Mouse (Mus musculus): ENCODE data around the gene Myb. TPM values are rescaled to one million over a fixed set of nuclear protein-coding genes. Genes with fewer than 3 reads are reported as not detected.

The Myb gene
- polyA plus RNA-seq, 1 experiment from 2014 or later = 8.9 TPM

DNA sequence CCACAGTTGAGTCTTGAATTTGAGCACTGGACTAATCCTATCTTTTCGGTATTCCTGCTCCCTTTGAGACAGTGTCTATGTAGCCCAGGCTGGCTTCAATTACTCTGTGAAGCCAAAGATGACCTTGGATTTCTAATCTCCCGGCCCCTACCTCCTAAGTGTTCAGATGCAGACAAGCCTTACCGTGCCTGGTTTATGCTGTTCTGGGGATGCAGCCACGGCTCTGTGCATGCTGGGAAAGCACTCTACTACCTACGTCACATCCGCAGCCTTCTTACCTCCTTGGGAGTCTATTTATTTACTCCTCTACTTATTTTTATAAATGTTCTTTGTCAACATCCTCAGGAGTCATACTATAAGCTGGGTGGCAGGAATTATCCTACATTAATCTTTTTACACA is 7.1 kb upstream of the Myb start:
- peaks cover 7% of the 10 kb centered on the region; the same call in 1 of the 2 replicates for H3K27me3 ChIP-seq
- no peaks in the 10 kb centered on the region for H3K36me3 ChIP-seq
- H3K9ac ChIP-seq = no peak overlapping the region
- no peak for ATAC-seq (ENCODE audit: borderline replicate concordance, extremely low read depth, low FRiP score, low TSS enrichment)
- H3K9me3 ChIP-seq = no peaks in the 10 kb centered on the region
- H3K4me3 ChIP-seq = no peak overlapping the region
- no peak overlapping the region for H3K4me2 ChIP-seq
- H3K27ac ChIP-seq = no peak overlapping the region
- 91% methylated on average over 6 of the region's 6 CpGs for WGBS
- no peaks in the 10 kb centered on the region for H3K4me1 ChIP-seq

- no peaks in the 10 kb centered on the region for H3K9me3 ChIP-seq
- H3K4me2 ChIP-seq = no peak overlapping the region
- H3K9ac ChIP-seq = no peak overlapping the region
- H3K36me3 ChIP-seq = no peaks in the 10 kb centered on the region
- no peaks in the 10 kb centered on the region for H3K4me1 ChIP-seq
- no peak overlapping the region for H3K4me3 ChIP-seq
- no peak for ATAC-seq (ENCODE audit: borderline replicate concordance, extremely low read depth, low FRiP score, low TSS enrichment)
- H3K27ac ChIP-seq = no peak overlapping the region
- peaks cover 8% of the 10 kb centered on the region for H3K27me3 ChIP-seq
- 81% methylated on average over 5 of the region's 5 CpGs for WGBS
Measured at GRCm38 (mm10) chr10:21167165-21167564, 6.4 kb upstream of the Myb start.

- peaks cover 2% of the 10 kb centered on the region; the same call in 1 of the 2 replicates for H3K4me1 ChIP-seq
- no peak for ATAC-seq (ENCODE audit: borderline replicate concordance, extremely low read depth, low FRiP score, low TSS enrichment)
- H3K27me3 ChIP-seq = peaks cover 21% of the 10 kb centered on the region
- H3K36me3 ChIP-seq = no peaks in the 10 kb centered on the region
- no peak overlapping the region for H3K4me3 ChIP-seq
- 87% methylated on average over 4 of the region's 4 CpGs for WGBS
- H3K9me3 ChIP-seq = no peaks in the 10 kb centered on the region
- no peak overlapping the region for H3K9ac ChIP-seq
- no peak overlapping the region for H3K4me2 ChIP-seq
- no peak overlapping the region for H3K27ac ChIP-seq
Measured at GRCm38 (mm10) chr10:21165411-21165810, 4.6 kb upstream of the Myb start.

DNA sequence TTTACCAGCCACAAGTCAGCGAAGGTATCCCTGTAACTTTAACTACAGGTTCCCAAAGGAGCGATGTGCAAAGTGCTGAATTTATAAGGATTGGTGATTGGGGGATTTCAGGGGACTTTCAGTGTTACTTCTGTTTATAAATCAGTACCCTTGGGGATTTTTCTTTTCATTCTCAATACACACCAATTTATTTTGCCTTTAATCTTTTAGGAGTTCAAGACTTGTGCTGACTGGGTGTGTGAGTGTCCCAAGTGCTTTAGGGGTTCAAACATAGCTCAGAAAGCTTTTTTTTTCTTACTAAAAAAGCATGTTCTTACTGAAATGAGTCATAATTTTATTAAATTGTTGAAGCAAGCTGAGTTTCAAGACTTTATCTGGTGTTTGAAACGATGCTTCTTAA is 1.3 kb upstream of the Myb start:
- H3K36me3 ChIP-seq = no peaks in the 10 kb centered on the region
- WGBS = 39% methylated on average over 3 of the region's 3 CpGs
- no peak for ATAC-seq (ENCODE audit: borderline replicate concordance, extremely low read depth, low FRiP score, low TSS enrichment)
- H3K4me1 ChIP-seq = peaks cover 18% of the 10 kb centered on the region
- no peak overlapping the region for H3K4me3 ChIP-seq
- 0 out of 2 replicates have a peak overlapping the region, but pooled peaks have one; percentile 98 for H3K4me2 ChIP-seq
- H3K27ac ChIP-seq = no peak overlapping the region
- peaks cover 39% of the 10 kb centered on the region for H3K27me3 ChIP-seq
- no peak overlapping the region for H3K9ac ChIP-seq
- no peaks in the 10 kb centered on the region for H3K9me3 ChIP-seq

DNA sequence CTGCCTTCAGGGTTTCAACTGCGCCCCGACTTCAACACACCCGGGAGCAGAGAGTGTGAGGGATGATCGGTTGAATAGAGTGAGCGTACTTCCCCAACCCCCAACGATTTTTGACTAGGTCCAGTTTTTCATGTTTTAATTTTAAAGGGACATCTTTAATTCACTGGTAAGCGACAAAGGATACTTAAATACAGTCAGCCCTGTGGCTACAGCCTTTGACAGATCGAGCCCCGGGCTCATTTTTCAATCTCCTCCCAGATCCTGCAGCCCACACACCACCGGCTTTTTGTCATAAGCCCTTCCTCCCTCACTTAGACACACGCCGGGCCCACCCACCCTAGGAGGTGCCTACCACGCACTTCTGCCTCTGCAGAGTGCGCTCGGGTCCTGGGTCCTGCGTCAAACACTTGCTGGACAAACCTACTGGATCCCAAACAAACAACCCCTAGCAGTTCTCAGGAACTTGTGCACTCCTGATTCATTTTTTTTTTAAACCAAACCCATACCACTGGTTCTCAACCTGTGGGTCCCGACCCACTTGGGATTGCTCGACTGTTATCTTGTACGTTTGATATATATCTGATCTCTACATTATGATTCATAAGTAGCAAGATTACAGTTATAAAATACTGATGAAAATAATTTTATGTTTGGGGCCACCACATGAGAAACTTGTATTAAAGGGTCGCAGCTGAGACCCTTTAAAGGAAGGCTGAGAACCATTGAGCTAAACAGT is 743 bp upstream of the Myb start:
- peak; percentile 41; the same call in 1 of the 2 replicates for ATAC-seq (ENCODE audit: borderline replicate concordance, extremely low read depth, low FRiP score, low TSS enrichment)
- H3K27me3 ChIP-seq = peaks cover 41% of the 10 kb centered on the region
- WGBS = 3% methylated on average over 20 of the region's 20 CpGs
- no peaks in the 10 kb centered on the region for H3K9me3 ChIP-seq
- 0 out of 2 replicates have a peak overlapping the region, but pooled peaks have one; percentile 33 for H3K27ac ChIP-seq
- no peaks in the 10 kb centered on the region for H3K36me3 ChIP-seq
- peaks cover 18% of the 10 kb centered on the region for H3K4me1 ChIP-seq
- peak overlapping the region; percentile 98 for H3K4me2 ChIP-seq
- peak overlapping the region; percentile 75 for H3K4me3 ChIP-seq
- H3K9ac ChIP-seq = peak overlapping the region; percentile 61

- no peaks in the 10 kb centered on the region for H3K9me3 ChIP-seq
- no peak overlapping the region for H3K27ac ChIP-seq
- H3K9ac ChIP-seq = peak overlapping the region; percentile 61
- under 1% methylated on average over 44 of the region's 44 CpGs for WGBS
- peaks cover 42% of the 10 kb centered on the region for H3K27me3 ChIP-seq
- H3K4me3 ChIP-seq = peak overlapping the region; percentile 75
- peak overlapping the region; percentile 98 for H3K4me2 ChIP-seq
- no peaks in the 10 kb centered on the region for H3K36me3 ChIP-seq
- peaks cover 18% of the 10 kb centered on the region for H3K4me1 ChIP-seq
- peak; percentile 55 for ATAC-seq (ENCODE audit: borderline replicate concordance, extremely low read depth, low FRiP score, low TSS enrichment)
Measured at GRCm38 (mm10) chr10:21159697-21160394, 938 bp downstream of the Myb start.

GRCm38 (mm10) chr10:21158918-21159443 is 1.8 kb downstream of the Myb start:
- Histone ChIP-seq H3K27me3 (peaks cover 42% of the 10 kb centered on the region), H3K9me3 (no peaks in the 10 kb centered on the region), H3K36me3 (peaks cover under 1% of the 10 kb centered on the region; the same call in 1 of the 2 replicates), H3K4me3 (peak overlapping the region; percentile 75), H3K4me2 (peak overlapping the region; percentile 98), H3K27ac (peak overlapping the region; percentile 15; the same call in 1 of the 2 replicates), H3K9ac (peak overlapping the region; percentile 61), H3K4me1 (peaks cover 18% of the 10 kb centered on the region)
- under 1% methylated on average over 33 of the region's 35 CpGs for WGBS
- ATAC-seq (ENCODE audit: borderline replicate concordance, extremely low read depth, low FRiP score, low TSS enrichment) = peak; percentile 57

DNA sequence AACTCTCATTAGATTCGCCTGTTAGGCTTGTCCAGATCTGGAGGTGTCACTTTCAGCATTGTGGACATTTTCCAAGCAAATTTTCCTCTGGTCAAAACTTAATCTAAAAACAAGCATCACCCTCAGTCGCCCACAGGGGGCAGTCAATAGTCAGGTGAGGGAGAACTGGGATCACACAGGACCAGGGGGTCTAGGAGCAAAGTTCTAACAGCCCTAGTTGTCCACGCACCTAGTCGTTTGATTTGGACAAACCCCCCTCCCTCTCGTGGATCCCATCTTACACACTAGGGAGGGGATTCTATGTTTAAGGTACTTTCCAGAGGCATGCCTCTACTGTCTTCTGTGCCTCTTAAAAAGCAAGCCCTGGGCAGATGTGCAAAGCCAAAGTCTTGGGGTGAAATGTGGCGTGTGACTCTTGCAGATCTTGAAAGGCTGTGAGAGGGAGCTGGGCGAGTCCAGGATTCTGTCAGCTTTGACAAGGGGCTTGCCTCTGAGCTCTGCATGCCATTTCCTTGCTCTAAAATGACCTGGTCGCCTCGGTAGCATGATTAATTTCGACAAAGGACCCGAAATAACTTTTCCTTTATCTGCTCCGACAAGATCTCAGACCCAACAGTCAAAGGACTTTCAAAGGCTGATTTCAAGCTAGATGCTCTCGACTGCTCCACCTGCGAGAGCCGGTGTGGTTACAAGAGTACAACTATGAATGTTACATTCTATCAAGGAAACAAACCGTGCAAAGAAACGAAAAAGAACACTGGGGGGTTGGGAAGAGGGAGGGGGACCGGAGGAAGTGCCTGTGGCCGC is 2.5 kb downstream of the Myb start:
- Histone ChIP-seq H3K4me1 (peaks cover 18% of the 10 kb centered on the region), H3K9ac (peak overlapping the region; percentile 61), H3K27ac (peak overlapping the region; percentile 15; the same call in 1 of the 2 replicates), H3K4me2 (peak overlapping the region; percentile 98), H3K9me3 (no peaks in the 10 kb centered on the region), H3K27me3 (peaks cover 36% of the 10 kb centered on the region), H3K36me3 (peaks cover 2% of the 10 kb centered on the region; the same call in 1 of the 2 replicates), H3K4me3 (peak overlapping the region; percentile 75)
- no peak for ATAC-seq (ENCODE audit: borderline replicate concordance, extremely low read depth, low FRiP score, low TSS enrichment)
- 4% methylated on average over 19 of the region's 19 CpGs for WGBS

DNA sequence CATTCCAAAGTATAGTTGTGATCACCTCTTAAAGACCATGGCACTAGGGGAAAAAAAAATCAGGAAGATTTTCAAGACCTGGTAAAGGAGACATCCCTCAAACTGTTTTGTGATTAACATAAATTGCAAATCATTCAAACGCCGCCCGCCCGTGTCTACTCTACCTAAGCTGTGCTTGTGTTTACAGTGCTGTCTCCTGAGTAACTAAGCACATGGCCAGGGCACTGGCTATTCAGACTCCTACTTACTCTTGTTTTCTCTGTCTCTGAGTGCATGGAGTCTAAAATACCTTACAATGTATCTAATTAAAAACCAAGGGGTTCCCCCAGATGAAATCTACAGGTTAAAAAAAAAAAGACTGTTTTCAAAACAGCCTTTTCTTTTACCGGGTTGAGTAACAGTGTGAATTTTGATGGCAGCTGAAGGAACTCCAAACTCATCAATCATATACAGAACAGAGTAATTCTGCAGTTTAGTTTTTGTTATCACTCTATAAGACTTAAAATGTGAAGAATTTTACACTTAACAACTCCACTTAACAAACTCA is 3.8 kb downstream of the Myb start:
- 53% methylated on average over 5 of the region's 5 CpGs for WGBS
- no peak for ATAC-seq (ENCODE audit: borderline replicate concordance, extremely low read depth, low FRiP score, low TSS enrichment)

DNA sequence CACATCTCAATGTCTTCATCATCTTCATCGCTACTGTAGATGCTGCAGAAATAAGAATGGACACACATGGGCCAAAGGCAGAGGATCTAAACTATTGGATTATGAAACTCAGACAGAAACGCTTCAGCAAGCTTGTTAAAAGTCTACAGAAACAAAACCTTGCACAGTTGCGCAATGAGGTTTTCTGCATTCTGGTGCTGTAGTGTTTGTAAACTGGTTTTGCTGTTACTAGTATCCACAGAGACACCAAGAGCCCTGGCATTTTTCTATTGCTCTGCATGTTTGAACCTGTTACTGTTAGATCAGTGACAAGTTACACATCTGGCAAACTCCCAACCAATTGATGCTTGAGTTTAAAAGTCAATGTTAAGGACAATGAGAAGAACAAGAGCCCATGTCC is 4.4 kb downstream of the Myb start:
- no peaks in the 10 kb centered on the region for H3K9me3 ChIP-seq
- H3K9ac ChIP-seq = no peak overlapping the region
- H3K36me3 ChIP-seq = peaks cover 2% of the 10 kb centered on the region; the same call in 1 of the 2 replicates
- H3K27ac ChIP-seq = no peak overlapping the region
- 92% methylated on average over 3 of the region's 3 CpGs for WGBS
- peaks cover 16% of the 10 kb centered on the region for H3K4me1 ChIP-seq
- H3K27me3 ChIP-seq = peaks cover 27% of the 10 kb centered on the region
- no peak overlapping the region for H3K4me3 ChIP-seq
- H3K4me2 ChIP-seq = no peak overlapping the region
- no peak for ATAC-seq (ENCODE audit: borderline replicate concordance, extremely low read depth, low FRiP score, low TSS enrichment)

More for the DNA sequence above, 3.8 kb downstream of the Myb start:
- no peak overlapping the region for H3K9ac ChIP-seq
- peaks cover 33% of the 10 kb centered on the region for H3K27me3 ChIP-seq
- no peak overlapping the region for H3K4me3 ChIP-seq
- H3K9me3 ChIP-seq = no peaks in the 10 kb centered on the region
- H3K4me1 ChIP-seq = peaks cover 18% of the 10 kb centered on the region
- peaks cover 2% of the 10 kb centered on the region; the same call in 1 of the 2 replicates for H3K36me3 ChIP-seq
- no peak overlapping the region for H3K27ac ChIP-seq
- no peak overlapping the region for H3K4me2 ChIP-seq

DNA sequence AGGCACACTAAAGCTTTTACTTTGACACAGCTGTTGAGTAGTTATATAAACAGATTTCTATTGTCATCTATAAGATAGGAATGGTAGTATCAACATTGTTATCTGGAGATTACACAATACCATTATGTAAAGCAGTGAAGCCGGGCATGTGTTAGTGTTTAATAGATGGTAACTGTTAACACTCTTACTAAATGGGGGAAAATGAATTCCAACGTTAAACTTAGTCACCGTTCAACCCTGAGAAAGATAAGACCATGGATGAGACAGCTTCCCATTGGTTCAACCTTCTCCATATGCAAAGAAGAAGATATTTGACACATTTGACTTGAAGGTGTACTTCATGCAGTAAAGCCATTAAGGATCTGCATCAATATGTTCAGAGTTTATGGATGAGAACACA is 5.9 kb downstream of the Myb start:
- H3K4me3 ChIP-seq = no peak overlapping the region
- H3K9me3 ChIP-seq = no peaks in the 10 kb centered on the region
- H3K27me3 ChIP-seq = peaks cover 16% of the 10 kb centered on the region
- H3K27ac ChIP-seq = no peak overlapping the region
- WGBS = 47% methylated on average over 3 of the region's 3 CpGs
- H3K36me3 ChIP-seq = peaks cover 2% of the 10 kb centered on the region; the same call in 1 of the 2 replicates
- H3K4me2 ChIP-seq = no peak overlapping the region
- ATAC-seq (ENCODE audit: borderline replicate concordance, extremely low read depth, low FRiP score, low TSS enrichment) = no peak
- H3K9ac ChIP-seq = no peak overlapping the region
- peaks cover 13% of the 10 kb centered on the region for H3K4me1 ChIP-seq
